Mouse (Mus musculus) gastrocnemius, adult 2 months (tissue): Measurements from ENCODE around the gene Rassf9. TPM values are rescaled to one million over a fixed set of nuclear protein-coding genes. Genes with fewer than 3 reads are reported as not detected.

ENCODE experiments used
- DNase-seq: peaks from one replicate; pipeline ENCODE4 v3.0.0; 2022
- H3K27ac ChIP-seq: fragments of 200-600 bp; 2 replicates; pipeline ENCODE4 v1.8.1; 2022; ENCODE audit warnings: mild to moderate bottlenecking
- H3K4me3 ChIP-seq: fragments of 200-600 bp; 2 replicates; pipeline ENCODE4 v1.8.1; 2022; ENCODE audit warnings: mild to moderate bottlenecking, moderate library complexity
- CTCF ChIP-seq: fragments of 200-600 bp; IDR thresholded peaks from 2 replicates; pipeline ENCODE4 v1.8.1; 2022; ENCODE audit warnings: antibody characterized with exemption, mild to moderate bottlenecking, moderate library complexity
- intact Hi-C: fragments of 180-260 bp; cut with DNase I; formaldehyde crosslinking; loops from one replicate; pipeline ENCODE4 v1.15.1; 2025
- long read RNA-seq, 2 experiments: library from polyadenylated mRNA; stranded (forward); transcript quantifications; one replicate each; pipeline ENCODE4 v2.0.0; 2021
- total RNA-seq, 2 experiments: library from RNA; stranded (reverse); gene quantifications; 2 replicates each; pipeline ENCODE4 v1.2.3; 2021

Rassf9 gene
- total RNA-seq: 1 to 10 TPM; 2.3 to 4.0 TPM
- long read RNA-seq, experiment 1, partial matches to known transcripts: 0 of 1 reads
- long read RNA-seq, experiment 1, other reads (novel, unspliced or antisense): 1 of 1 reads
- long read RNA-seq, experiment 2, full-length matches to known transcripts: 2 of 3 reads
- long read RNA-seq, experiment 2, partial matches to known transcripts: 0 of 3 reads
- long read RNA-seq, experiment 2, other reads (novel, unspliced or antisense): 1 of 3 reads

- no peak for TF ChIP-seq CTCF
- Histone ChIP-seq H3K4me3 (peak within 1 kb of the TSS; percentile 68), H3K27ac (peak within 1 kb of the TSS; percentile 84)
- intact Hi-C loops: no loop called here
- DNase-seq: peak; percentile 35
These were observed at the start of gene Rassf9 for GRCm38 (mm10) chr10:102511807-102512461. Gene Rassf9 (plus strand): TSS chr10:102512222.

- no peak overlapping the region for H3K27ac ChIP-seq
- TF ChIP-seq CTCF: no peak
- DNase-seq: no peak
- H3K4me3 ChIP-seq: no peak overlapping the region
- intact Hi-C loops: no loop called here
These were observed 42.6 kb upstream of the Rassf9 start for GRCm38 (mm10) chr10:102469412-102469811.

GRCm38 (mm10) chr10:102490386-102490785, 21.6 kb upstream of the Rassf9 start, which contains the start of gene Nts:
Gene Nts (minus strand): TSS chr10:102490486.
- DNase-seq: no peak
- intact Hi-C loops: loop anchor here (5.0 kb wide), 1 partner anchor 332 kb away; no protein-coding TSS in a partner anchor
- H3K4me3 ChIP-seq: no peak within 1 kb of the TSS
- no peak for TF ChIP-seq CTCF
- H3K27ac ChIP-seq: no peak within 1 kb of the TSS

GRCm38 (mm10) chr10:102491792-102492191, 20.2 kb upstream of the Rassf9 start:
- DNase-seq: no peak
- no peak overlapping the region for H3K27ac ChIP-seq

GRCm38 (mm10) chr10:102498754-102499153, 13.3 kb upstream of the Rassf9 start:
- H3K4me3 ChIP-seq: no peak overlapping the region
- DNase-seq: no peak
- intact Hi-C loops: loop anchor here (2.0 kb wide), 1 partner anchor 236 kb away; no protein-coding TSS in a partner anchor
- no peak overlapping the region for H3K27ac ChIP-seq
- TF ChIP-seq CTCF: peak; percentile 79

More at GRCm38 (mm10) chr10:102491792-102492191, 20.2 kb upstream of the Rassf9 start:
- no peak overlapping the region for H3K4me3 ChIP-seq
- intact Hi-C loops: loop anchor here (5.0 kb wide), 1 partner anchor 331 kb away; no protein-coding TSS in a partner anchor
- TF ChIP-seq CTCF: peak; percentile 72

GRCm38 (mm10) chr10:102507386-102507785, 4.6 kb upstream of the Rassf9 start:
- TF ChIP-seq CTCF: no peak
- intact Hi-C loops: no loop called here
- H3K27ac ChIP-seq: peak overlapping the region; percentile 76
- H3K4me3 ChIP-seq: peak overlapping the region; percentile 28; the same call in 1 of the 2 replicates
- no peak for DNase-seq

GRCm38 (mm10) chr10:102511461-102511806, 588 bp upstream of the Rassf9 start:
- no peak for TF ChIP-seq CTCF
- no peak for DNase-seq
- intact Hi-C loops: no loop called here
- Histone ChIP-seq H3K27ac (peak overlapping the region; percentile 84), H3K4me3 (peak overlapping the region; percentile 68)

GRCm38 (mm10) chr10:102514159-102514558, 2.1 kb downstream of the Rassf9 start:
- Histone ChIP-seq H3K4me3 (peak overlapping the region; percentile 68), H3K27ac (peak overlapping the region; percentile 84; the same call in 1 of the 2 replicates)
- intact Hi-C loops: no loop called here
- TF ChIP-seq CTCF: no peak
- no peak for DNase-seq

- no peak for TF ChIP-seq CTCF
- intact Hi-C loops: no loop called here
These were observed 15.9 kb downstream of the Rassf9 start for GRCm38 (mm10) chr10:102527901-102528300.

GRCm38 (mm10) chr10:102553941-102554340, 41.9 kb downstream of the Rassf9 start:
- intact Hi-C loops: no loop called here
- no peak for DNase-seq
- H3K27ac ChIP-seq: no peak overlapping the region
- no peak overlapping the region for H3K4me3 ChIP-seq
- TF ChIP-seq CTCF: no peak

More at GRCm38 (mm10) chr10:102527901-102528300, 15.9 kb downstream of the Rassf9 start:
- no peak for DNase-seq
- Histone ChIP-seq H3K4me3 (no peak overlapping the region), H3K27ac (no peak overlapping the region)

GRCm38 (mm10) chr10:102562488-102562887, 50.5 kb downstream of the Rassf9 start:
- no peak overlapping the region for H3K4me3 ChIP-seq
- intact Hi-C loops: no loop called here
- no peak for DNase-seq
- no peak overlapping the region for H3K27ac ChIP-seq
- no peak for TF ChIP-seq CTCF

- no peak for DNase-seq
- no peak overlapping the region for H3K27ac ChIP-seq
- intact Hi-C loops: no loop called here
- no peak for TF ChIP-seq CTCF
- no peak overlapping the region for H3K4me3 ChIP-seq
These were observed 65.9 kb downstream of the Rassf9 start for GRCm38 (mm10) chr10:102577970-102578369.

GRCm38 (mm10) chr10:102594306-102594705, 82.3 kb downstream of the Rassf9 start:
- Histone ChIP-seq H3K27ac (no peak overlapping the region), H3K4me3 (no peak overlapping the region)
- DNase-seq: no peak
- intact Hi-C loops: no loop called here
- TF ChIP-seq CTCF: no peak

Other genes with a start within 250 kb of the Rassf9 start
- not detected for gene Nts, start 21.7 kb upstream of the Rassf9 start, total RNA-seq